In genomic region chr17:64466746-64467145, GRCm38 (mm10) we compare ENCODE assay signal across 22 mouse cellular contexts.
DNase-seq lines count a peak whose midpoint lies in the region; ATAC-seq and TF ChIP-seq lines count a peak whose summit lies in the region.
"Had no signal": no experiment of that assay in that cellular context is flagged by ENCODE, and none has a peak within 500 bp of the region (broad histone marks: within the 10 kb centered on the region; RNA-seq: fewer than 3 reads in every experiment).

No protein-coding gene starts in this region.

- no peak overlapping the region for H3K4me3 ChIP-seq in liver, adult 2 months (ENCODE audit: insufficient read depth, low read depth, low read length)
- no peak overlapping the region for H3K4me3 ChIP-seq in liver, embryonic 12.5 days
- peak overlapping the region; percentile 43; the same call in 1 of the 2 replicates for H3K4me3 ChIP-seq in E14TG2a.4 (replicated peaks; ENCODE audit: low read length)
- no peak overlapping the region for H3K4me3 ChIP-seq in liver, embryonic 16.5 days (ENCODE audit: low read depth, low read length)
- no peak overlapping the region for H3K4me3 ChIP-seq in gastrocnemius, adult 2 months
- no peak overlapping the region for H3K4me3 ChIP-seq in neural tube, embryonic 15.5 days (replicated peaks)
- H3K4me3 ChIP-seq: embryonic facial prominence, embryonic 13.5 days; forebrain, embryonic 12.5 days; heart, embryonic 10.5 days had no signal

- H3K4me2 ChIP-seq in liver, embryonic 12.5 days, result no peak overlapping the region
- no peak overlapping the region for H3K4me2 ChIP-seq in liver, embryonic 16.5 days (ENCODE audit: low read depth, low read length)
- no peak overlapping the region for H3K4me2 ChIP-seq in neural tube, embryonic 15.5 days
- H3K4me2 ChIP-seq: embryonic facial prominence, embryonic 13.5 days; forebrain, embryonic 12.5 days; hindbrain, embryonic 14.5 days had no signal

- no peaks in the 10 kb centered on the region for H3K79me2 ChIP-seq in liver, adult 2 months (ENCODE audit: control insufficient read depth, insufficient read depth, low read length)

- no peaks in the 10 kb centered on the region for H3K27me3 ChIP-seq in liver, adult 2 months (ENCODE audit: control insufficient read depth, insufficient read depth, low read length)
- no peaks in the 10 kb centered on the region for H3K27me3 ChIP-seq in liver, embryonic 12.5 days (replicated peaks)
- no peaks in the 10 kb centered on the region for H3K27me3 ChIP-seq in E14TG2a.4 (ENCODE audit: insufficient read depth, low read length)
- no peaks in the 10 kb centered on the region for H3K27me3 ChIP-seq in liver, embryonic 16.5 days (ENCODE audit: control insufficient read depth, insufficient read depth, low read depth, low read length)
- H3K27me3 ChIP-seq in neural tube, embryonic 15.5 days (replicated peaks), result no peaks in the 10 kb centered on the region
- H3K27me3 ChIP-seq: CH12.LX; embryonic facial prominence, embryonic 13.5 days; forebrain, embryonic 12.5 days had no signal

- H3K4me1 ChIP-seq in liver, adult 2 months (ENCODE audit: control insufficient read depth, insufficient read depth, low read length), result peaks cover 3% of the 10 kb centered on the region; the same call in 1 of the 2 replicates
- H3K4me1 ChIP-seq in liver, embryonic 12.5 days, result no peaks in the 10 kb centered on the region
- peaks cover 6% of the 10 kb centered on the region; the same call in 1 of the 2 replicates for H3K4me1 ChIP-seq in E14TG2a.4 (replicated peaks; ENCODE audit: low read depth, low read length)
- H3K4me1 ChIP-seq in liver, embryonic 16.5 days (ENCODE audit: control insufficient read depth, low read depth, low read length), result no peaks in the 10 kb centered on the region
- H3K4me1 ChIP-seq in neural tube, embryonic 15.5 days, result peaks cover 15% of the 10 kb centered on the region
- H3K4me1 ChIP-seq: forebrain, embryonic 12.5 days had no signal

- no peak for TF ChIP-seq POLR2A in liver, adult 2 months (IDR thresholded peaks at IDR 0.05; ENCODE audit: extremely low read depth, insufficient read depth, low read length)

- DNase-seq in liver, adult 2 months (ENCODE audit: extremely low read depth, low read depth, low spot score), result peak; percentile 95
- DNase-seq in R1 (ENCODE audit: low read depth, low spot score), result peak; percentile 46
- no peak for DNase-seq in gastrocnemius, adult 2 months
- DNase-seq: adrenal gland, postnatal 14 days; cerebellum, adult 11-12 months; cerebellum, adult 9-10 months; cerebellum, postnatal 25 days; gastrocnemius, postnatal 36 days; heart, adult 18-20 months; heart, postnatal 10 days; heart, postnatal 4 days had no signal

- TF ChIP-seq CTCF in liver, adult 2 months (IDR thresholded peaks at IDR 0.05; ENCODE audit: low read depth, low read length), result no peak
- TF ChIP-seq CTCF in E14TG2a.4 (conservative IDR thresholded peaks at IDR 0.05; ENCODE audit: low read length), result no peak
- TF ChIP-seq CTCF in gastrocnemius, adult 2 months (IDR thresholded peaks at IDR 0.05), result no peak

- no peaks in the 10 kb centered on the region for H3K36me3 ChIP-seq in liver, adult 2 months (ENCODE audit: control insufficient read depth, insufficient read depth, low read length)
- H3K36me3 ChIP-seq in liver, embryonic 12.5 days, result no peaks in the 10 kb centered on the region
- no peaks in the 10 kb centered on the region for H3K36me3 ChIP-seq in E14TG2a.4 (ENCODE audit: insufficient read depth, low read length)
- H3K36me3 ChIP-seq in liver, embryonic 16.5 days (ENCODE audit: control insufficient read depth, insufficient read depth), result no peaks in the 10 kb centered on the region
- no peaks in the 10 kb centered on the region for H3K36me3 ChIP-seq in neural tube, embryonic 15.5 days
- H3K36me3 ChIP-seq: embryonic facial prominence, embryonic 13.5 days; forebrain, embryonic 12.5 days; G1E; heart, embryonic 10.5 days had no signal

- no peaks in the 10 kb centered on the region for H3K9me3 ChIP-seq in liver, embryonic 12.5 days (replicated peaks)
- H3K9me3 ChIP-seq in E14TG2a.4 (ENCODE audit: low read length), result no peaks in the 10 kb centered on the region
- H3K9me3 ChIP-seq in liver, embryonic 16.5 days (replicated peaks; ENCODE audit: control insufficient read depth, low read length), result no peaks in the 10 kb centered on the region
- H3K9me3 ChIP-seq in neural tube, embryonic 15.5 days (replicated peaks), result no peaks in the 10 kb centered on the region
- H3K9me3 ChIP-seq: embryonic facial prominence, embryonic 13.5 days; forebrain, embryonic 12.5 days; heart, embryonic 10.5 days had no signal

- ATAC-seq in liver, embryonic 12.5 days, result no peak
- peak; percentile 71 for ATAC-seq in liver, embryonic 16.5 days (ENCODE audit: low read depth)
- no peak for ATAC-seq in neural tube, embryonic 15.5 days (ENCODE audit: low FRiP score)
- ATAC-seq: activated CD4-positive, CD25-positive, alpha-beta regulatory T cell, adult 4 months had no signal

- 14% methylated on average over 9 of the region's 9 CpGs for WGBS in liver, adult 2 months
- 78% methylated on average over 9 of the region's 9 CpGs for WGBS in liver, embryonic 12.5 days (ENCODE audit: insufficient replicate concordance)
- 63% methylated on average over 9 of the region's 9 CpGs for WGBS in liver, embryonic 16.5 days (ENCODE audit: insufficient replicate concordance)
- 77% methylated on average over 9 of the region's 9 CpGs for WGBS in neural tube, embryonic 15.5 days

- intact Hi-C loops in gastrocnemius, adult 2 months (cut with DNase I), result no loop called here

- no peak overlapping the region for H3K27ac ChIP-seq in liver, adult 2 months (replicated peaks; ENCODE audit: insufficient read depth, low read depth, low read length)
- no peak overlapping the region for H3K27ac ChIP-seq in liver, embryonic 12.5 days
- no peak overlapping the region; the same call in 1 of the 2 replicates for H3K27ac ChIP-seq in liver, embryonic 16.5 days (ENCODE audit: low read length)
- no peak overlapping the region for H3K27ac ChIP-seq in gastrocnemius, adult 2 months
- H3K27ac ChIP-seq in neural tube, embryonic 15.5 days (replicated peaks), result no peak overlapping the region
- H3K27ac ChIP-seq: embryonic facial prominence, embryonic 13.5 days; forebrain, embryonic 12.5 days; heart, embryonic 10.5 days; hindbrain, embryonic 14.5 days had no signal

- no peak overlapping the region for H3K9ac ChIP-seq in liver, adult 2 months (ENCODE audit: low read depth, low read length)
- no peak overlapping the region for H3K9ac ChIP-seq in liver, embryonic 12.5 days
- H3K9ac ChIP-seq in liver, embryonic 16.5 days (ENCODE audit: low read depth, low read length), result no peak overlapping the region
- no peak overlapping the region for H3K9ac ChIP-seq in neural tube, embryonic 15.5 days (replicated peaks)
- H3K9ac ChIP-seq: embryonic facial prominence, embryonic 13.5 days; forebrain, embryonic 12.5 days; hindbrain, embryonic 14.5 days had no signal
